Mouse (Mus musculus) urinary bladder, postnatal 4 days (tissue): Measurements from ENCODE around the gene Actc1.

Experiments
- DNase-seq, 2 experiments: peaks; one replicate each; pipeline ENCODE4 v3.0.0; 2021 to 2022; ENCODE audit warnings: low spot score in 2 of 2

Gene Actc1

DNA sequence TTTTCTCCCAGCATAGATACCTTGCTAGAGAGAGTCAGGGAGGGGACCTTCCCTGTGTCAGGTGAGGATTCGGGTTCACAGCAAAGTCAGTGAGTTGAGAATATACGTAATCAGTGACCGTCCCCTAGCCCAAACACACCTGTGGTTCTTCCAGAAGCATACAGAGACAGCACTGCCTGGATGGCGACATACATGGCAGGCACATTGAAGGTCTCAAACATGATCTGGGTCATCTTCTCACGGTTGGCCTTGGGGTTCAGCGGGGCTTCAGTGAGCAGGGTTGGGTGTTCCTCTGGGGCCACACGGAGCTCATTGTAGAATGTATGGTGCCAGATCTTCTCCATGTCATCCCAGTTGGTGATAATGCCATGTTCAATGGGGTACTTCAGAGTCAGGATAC, 3.2 kb downstream of the Actc1 start:
- no peak for DNase-seq

DNA sequence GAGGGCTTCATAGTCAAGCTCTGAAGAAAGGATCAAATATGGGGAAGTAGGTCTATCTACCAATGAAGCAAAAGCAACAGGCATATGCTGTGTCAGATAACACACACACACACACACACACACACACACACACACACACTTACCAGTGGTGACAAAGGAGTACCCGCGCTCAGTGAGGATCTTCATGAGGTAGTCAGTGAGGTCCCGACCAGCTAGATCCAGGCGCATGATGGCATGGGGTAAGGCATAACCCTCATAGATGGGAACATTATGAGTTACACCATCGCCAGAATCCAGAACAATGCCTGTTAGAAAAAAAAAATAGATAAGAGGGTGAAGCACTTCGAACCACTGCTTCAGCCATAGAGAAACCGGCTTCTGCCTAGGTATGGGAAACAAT, 4.0 kb downstream of the Actc1 start:
- DNase-seq, result no peak

DNA sequence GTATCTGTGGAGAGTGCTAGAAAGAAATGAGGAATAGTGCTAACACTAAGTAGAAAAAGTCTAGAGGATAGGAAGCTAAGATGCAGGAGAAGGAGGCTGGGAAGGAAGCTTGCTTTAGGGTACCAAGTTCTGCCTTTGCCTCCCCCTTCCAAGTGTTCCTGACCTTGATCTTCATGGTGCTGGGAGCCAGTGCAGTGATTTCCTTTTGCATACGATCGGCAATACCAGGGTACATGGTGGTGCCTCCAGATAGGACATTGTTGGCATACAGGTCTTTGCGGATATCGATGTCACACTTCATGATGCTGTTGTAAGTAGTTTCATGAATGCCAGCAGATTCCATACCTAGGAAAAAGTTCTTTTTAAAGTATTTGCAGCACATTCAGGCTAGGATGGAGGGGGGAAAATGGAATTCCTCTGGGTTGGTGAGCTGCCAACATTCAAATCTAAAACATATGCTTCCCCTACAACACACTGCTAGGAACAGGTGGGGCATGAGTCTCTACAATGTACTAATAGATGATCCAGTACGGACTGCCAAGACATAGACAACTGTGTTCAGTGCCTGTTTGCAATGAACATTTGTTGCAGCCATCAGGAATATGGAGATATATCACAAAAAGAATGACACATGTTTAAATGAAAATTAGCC, 5.3 kb downstream of the Actc1 start:
- no peak for DNase-seq

DNA sequence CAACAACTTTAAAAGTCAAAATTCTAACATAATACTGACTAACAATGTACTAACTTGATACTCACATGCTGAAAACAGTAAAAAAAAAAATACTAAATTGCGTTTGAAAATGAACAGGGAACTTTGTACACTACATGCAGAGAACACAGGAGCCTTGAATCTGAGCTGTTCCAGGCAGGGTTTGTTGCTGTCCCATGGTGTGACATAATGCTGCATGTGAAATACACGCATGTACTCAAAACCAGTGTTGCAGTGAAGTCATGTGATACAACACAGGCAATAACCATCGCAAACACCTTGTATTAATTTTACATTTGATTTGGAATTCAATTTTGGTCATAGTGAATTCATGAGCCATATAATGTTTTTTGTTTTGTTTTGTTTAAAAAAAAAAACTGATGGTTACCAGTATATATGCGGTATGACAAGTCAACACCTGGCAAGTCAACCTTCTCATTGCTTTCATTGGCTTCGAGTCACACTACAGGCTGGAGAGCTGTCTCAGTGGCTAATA, 7.1 kb downstream of the Actc1 start:
- no peak for DNase-seq

DNA sequence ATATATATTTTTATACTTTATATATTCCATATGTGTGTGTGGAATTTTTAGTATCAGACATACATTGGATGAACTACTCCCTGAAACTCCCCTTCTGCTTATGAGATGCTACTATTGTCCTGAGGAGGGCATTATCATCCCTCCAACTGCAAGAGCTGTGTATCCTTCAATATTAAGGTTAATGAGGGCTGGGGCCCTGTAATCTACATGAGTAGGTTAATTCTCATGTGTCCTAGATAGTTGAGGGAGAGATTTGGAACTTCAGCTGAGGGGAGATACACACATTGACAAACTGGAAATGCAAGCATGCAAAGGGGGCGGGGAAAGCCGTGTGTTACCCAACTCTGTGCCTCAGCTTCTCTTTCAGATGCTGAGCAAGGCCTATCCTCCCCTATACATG, 15.4 kb downstream of the Actc1 start:
- no peak for DNase-seq

DNA sequence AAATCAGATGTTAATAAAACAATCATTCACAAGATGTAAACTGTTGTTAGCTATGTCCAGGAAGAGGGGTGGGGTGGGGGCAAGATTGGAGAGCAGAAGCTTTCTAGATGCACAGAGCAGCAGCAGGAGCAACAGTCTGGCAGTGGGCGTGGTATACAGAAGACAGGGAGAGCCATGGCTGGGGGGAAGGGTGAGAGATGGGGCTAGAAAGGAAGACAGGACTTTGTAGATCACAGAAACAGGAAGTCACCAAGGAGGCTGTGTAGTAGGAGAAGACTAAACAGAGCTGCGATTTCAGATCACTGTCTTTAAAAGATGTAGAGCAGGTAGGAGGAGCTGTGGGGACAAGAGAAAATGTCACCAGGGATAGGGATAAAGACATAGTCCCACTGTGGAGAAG, 21.1 kb downstream of the Actc1 start:
- DNase-seq, result no peak

DNA sequence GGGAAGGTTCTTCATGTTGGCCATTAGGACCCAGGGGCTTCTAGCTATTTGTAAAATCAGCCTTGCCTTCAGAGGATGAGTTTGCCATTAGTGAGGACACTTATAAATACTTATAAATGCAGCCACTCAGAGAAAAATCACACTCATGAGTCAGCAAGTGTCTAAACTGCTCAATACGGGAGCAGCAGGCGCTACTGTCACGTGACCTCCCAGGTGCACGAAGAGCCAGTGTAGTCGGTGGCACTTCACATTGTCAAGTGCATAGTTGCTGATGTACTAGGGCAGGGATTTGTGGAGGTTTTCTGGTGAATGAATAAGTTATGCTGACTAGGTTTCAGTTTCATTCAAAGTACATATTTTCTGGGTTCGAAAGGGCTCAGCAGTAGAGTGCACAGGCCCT, 30.0 kb downstream of the Actc1 start:
- no peak for DNase-seq

DNA sequence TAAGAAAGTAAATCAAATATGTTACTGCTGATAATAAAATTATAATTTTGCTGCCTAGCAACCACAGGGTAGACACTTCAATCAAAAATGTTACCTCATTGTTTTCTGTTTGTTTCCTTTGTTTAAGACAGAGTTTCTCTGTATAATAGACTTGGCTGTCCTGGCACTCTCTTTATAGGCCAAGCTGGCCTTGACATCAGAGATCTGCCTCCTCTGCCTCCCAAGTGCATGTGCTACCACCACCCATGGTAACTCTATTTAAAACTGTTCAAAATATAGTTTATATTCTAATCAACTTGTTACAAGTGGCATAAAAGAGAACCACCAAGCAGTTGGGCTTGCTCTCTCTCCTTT, 33.2 kb downstream of the Actc1 start:
- DNase-seq, result no peak

DNA sequence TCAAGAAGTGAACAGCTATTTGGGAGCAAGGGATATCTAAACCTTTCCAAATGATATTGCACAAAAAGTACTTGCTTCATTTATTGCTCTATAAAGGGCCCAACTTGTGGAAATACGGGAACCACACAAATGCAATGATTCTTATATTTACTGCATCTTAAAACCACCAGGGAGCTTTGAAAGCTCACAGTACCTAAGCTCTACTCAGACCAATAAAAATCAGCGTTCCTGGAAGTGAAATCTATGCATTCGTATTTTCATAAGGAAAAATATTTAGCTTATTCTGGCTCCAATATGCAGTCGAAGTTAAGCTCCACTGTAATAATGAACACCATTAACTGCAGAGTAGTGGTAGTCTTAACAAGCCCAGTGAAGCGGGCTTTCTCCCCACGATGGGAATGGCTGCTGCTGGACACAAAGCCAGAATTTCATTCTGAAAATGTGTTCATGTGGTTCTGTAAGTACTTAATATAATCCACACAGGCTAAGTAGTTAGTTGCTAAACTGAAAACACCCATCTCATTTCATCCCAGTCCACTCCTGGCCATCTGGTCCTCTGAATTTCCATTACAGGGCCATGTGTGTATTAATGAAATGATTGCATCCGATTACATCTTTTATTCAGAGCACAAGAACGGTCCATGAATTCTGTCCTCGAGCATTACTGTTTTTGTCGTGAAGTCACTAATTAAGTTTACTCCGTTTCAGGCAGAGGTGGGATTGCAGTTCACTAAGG, 33.7 kb downstream of the Actc1 start:
- DNase-seq, result no peak

DNA sequence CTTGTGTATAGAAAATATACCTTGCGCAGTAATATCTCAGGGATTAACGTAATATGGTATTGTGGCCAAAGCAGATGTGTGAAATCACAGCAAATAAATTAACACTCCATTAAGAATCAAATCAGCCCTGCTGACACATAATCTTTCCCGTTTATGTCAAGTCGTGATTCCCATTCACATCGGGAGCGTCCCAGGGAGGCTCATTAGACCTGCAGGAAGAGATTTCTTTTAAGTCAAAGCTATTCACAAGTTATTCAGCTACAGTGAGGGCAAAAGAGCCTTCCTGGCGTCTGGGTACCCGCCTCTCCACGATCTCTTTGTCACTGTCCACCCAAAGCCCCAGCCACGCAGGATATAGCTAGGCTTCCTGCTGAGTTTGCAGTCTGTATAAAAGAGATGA, 35.2 kb downstream of the Actc1 start:
- DNase-seq, result no peak

DNA sequence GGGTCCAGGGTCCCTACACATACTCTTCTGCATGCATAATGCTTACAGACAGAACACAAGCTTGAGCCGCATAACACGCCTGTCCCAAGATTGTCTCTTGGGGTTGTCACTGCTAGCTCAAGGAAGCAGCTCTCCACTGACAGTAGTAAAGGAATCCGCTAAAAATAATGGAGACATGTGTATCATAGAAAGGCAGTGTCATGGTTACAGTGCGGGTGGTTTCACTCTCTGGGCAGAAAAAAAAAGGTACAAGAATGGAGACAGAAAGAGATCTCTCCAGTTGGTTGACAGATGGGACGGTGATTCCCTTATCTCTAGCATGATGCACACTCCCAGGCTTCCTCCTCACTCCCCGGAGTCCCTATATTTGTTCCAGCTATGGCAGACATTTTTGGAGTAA, 38.5 kb downstream of the Actc1 start:
- DNase-seq, result no peak

DNA sequence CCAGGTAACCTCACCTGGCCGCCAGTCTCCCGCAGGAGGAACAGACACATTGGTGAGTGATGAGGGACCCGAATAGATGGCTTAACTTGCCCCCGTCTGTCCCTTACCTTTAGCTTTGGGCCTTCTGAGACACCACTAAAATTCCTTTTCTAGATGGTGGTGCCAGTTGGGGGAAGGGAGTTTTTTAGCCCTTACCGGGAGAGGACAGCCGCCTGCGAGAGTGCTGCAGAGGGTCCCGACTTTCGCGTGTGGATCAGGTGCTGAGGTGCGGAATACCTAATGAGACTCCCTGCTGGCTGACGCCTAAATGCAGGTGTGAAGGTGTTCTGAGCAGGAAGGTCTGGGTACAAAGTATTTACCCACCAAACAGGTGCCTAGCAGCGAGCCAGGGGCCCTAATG, 39.5 kb downstream of the Actc1 start:
- no peak for DNase-seq

DNA sequence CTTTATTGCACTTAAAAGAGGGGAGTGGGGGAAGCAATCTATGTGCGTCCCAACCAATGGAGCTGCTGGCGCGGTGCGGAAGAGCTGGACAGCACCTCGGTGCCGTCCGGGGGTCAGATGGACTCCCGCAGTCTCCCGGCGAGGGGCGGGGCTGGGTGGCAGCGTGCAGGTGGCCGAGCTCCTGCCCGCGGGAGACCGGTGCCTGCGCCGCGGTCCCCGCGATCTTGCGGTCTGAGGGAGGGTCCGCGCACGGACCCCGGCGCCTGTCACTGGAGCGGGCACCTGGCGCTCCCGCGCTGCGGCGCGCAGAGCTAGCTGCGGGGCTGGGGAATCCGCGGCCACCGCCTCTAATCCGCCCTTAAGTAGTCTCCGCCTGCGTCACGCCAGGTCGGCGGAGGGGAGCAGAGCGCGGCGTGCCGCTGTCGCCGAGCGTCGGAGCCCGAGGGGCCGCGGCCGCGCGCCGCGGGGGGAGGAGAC, 40.0 kb downstream of the Actc1 start, which contains the start of gene Gjd2:
Gjd2 (minus strand) TSS at position 325 of the 477 bp plus-strand sequence.
- DNase-seq, result no peak

DNA sequence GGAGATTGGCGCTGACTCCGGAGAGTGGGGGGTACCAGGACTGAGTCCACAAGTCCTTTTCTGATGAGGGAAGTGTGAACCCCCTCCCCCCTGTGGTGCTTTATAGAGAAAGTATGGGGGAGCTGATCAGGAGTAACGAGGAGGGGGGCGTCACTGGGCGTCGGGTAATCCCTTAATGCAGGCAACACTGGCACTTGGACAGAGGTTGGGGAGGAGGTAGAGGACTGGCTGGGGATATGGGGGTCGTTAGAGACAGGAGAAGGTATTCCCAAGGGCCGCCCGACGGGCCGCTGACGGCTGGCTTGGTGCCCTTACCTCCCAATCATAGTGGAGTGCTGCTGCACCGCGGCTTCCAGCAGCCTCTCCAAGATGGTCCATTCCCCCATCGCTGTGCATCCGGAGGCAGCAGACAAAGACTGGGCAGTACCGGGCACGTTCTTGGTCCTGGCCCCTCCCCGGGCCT, 40.6 kb downstream of the Actc1 start:
- DNase-seq, result no peak

DNA sequence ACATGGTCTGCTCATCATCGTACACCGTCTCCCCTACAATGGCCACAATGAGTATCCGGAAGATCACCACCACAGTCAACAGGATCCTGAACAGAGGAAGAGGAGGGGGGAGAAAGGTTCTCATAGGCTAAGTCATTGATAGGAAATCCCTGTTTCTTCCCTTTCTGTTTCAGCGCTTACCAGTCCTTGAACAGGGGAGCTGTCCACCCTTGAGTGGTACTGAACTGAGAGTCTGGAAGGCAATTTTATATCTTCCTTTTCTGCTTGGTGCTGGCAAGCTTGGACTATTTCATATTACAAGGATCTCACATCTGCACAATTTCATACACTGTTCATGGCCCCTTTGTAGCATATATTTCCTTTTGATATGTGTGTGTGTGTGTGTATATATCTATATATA, 41.5 kb downstream of the Actc1 start:
- DNase-seq, result peak; percentile 21 to 61

DNA sequence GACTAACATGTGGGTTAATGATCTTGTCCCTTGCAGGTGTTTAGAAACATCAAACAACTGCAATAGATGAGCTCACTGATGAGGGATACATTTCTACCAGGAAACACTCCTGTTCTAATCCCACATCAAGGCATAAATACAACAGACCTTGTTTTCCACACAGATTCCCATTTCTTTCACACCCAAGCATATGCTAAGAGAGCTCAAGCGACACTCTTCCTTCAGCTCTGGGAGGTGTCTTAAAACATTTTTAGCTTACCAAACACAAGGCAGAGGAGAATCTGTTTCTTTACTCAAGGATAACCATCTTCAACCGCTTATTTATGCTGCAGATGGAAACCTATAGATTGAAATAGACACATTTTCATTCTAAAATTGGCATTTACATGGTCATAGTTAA, 45.0 kb downstream of the Actc1 start:
- no peak for DNase-seq

DNA sequence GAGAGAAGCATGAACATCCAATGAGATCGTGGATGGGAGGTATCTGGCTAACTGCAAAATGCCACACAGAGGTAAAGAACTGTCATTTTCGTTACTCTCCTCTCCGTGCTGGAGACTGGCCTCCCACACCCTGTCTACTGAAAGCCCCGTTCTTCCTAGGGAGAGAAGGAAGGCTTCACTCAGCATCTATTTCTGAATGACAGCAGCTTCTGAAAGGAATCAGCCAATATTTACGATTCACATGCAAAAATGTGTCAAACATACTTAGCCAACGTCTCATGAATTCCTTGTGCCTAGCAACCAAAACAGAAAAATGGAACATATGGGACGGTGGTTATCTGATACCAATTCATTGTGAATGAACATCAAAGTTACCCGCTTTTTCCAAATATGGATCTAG, 55.9 kb downstream of the Actc1 start:
- DNase-seq, result no peak
